Mouse (Mus musculus) kidney, embryonic 16.5 days (tissue): Measurements from ENCODE around the gene Prune1. TPM values are rescaled to one million over a fixed set of nuclear protein-coding genes. Genes with fewer than 3 reads are reported as not detected.

Experiments
- ATAC-seq: fragments of 200-750 bp; cut with Nextera tagmentation; 2 replicates; pipeline ENCODE4 v1.8.0; 2017; ENCODE audit warnings: moderate TSS enrichment; ENCODE audit not compliant: low FRiP score, low TSS enrichment
- H3K27ac ChIP-seq: fragments of 300-500 bp; sonication (generic); 2 replicates; pipeline ENCODE4 v1.5.1; 2014; ENCODE audit warnings: low read length
- H3K27me3 ChIP-seq: fragments of 300-500 bp; sonication (generic); 2 replicates; pipeline ENCODE4 v1.6.1; 2014; ENCODE audit warnings: low read length, control low read depth, mixed read lengths; ENCODE audit not compliant: insufficient read depth
- H3K36me3 ChIP-seq: fragments of 300-500 bp; sonication (generic); 2 replicates; pipeline ENCODE4 v1.6.1; 2014; ENCODE audit warnings: low read length, control low read depth, mixed read lengths; ENCODE audit not compliant: insufficient read depth
- H3K4me1 ChIP-seq: fragments of 300-500 bp; sonication (generic); 2 replicates; pipeline ENCODE4 v1.6.1; 2014; ENCODE audit warnings: low read length, control low read depth, mixed read lengths; ENCODE audit not compliant: insufficient read depth
- H3K4me2 ChIP-seq: fragments of 300-500 bp; sonication (generic); replicated peaks from 2 replicates; pipeline ENCODE4 v1.6.1; 2014; ENCODE audit warnings: low read depth, low read length
- H3K4me3 ChIP-seq: fragments of 300-500 bp; sonication (generic); 2 replicates; pipeline ENCODE4 v1.5.1; 2014; ENCODE audit warnings: mild to moderate bottlenecking, low read length
- H3K9ac ChIP-seq: fragments of 300-500 bp; sonication (generic); replicated peaks from 2 replicates; pipeline ENCODE4 v1.6.1; 2014; ENCODE audit warnings: low read length
- H3K9me3 ChIP-seq: fragments of 300-500 bp; sonication (generic); 2 replicates; pipeline ENCODE4 v1.6.1; 2016; ENCODE audit warnings: low read length, control low read depth
- WGBS: fragments of 180-500 bp; shearing (Covaris S2); extraction: QIAGEN DNeasy Blood & Tissue Kit; methylation state at CpG from one replicate; pipeline ENCODE4 v1.1.7; 2014; 5-methylcytosine and 5-hydroxymethylcytosine counted together
- polyA plus RNA-seq: library from polyadenylated mRNA; unstranded; fragments of >200 nt; fragmentation: Nextera tagmentation; extraction: Ambion mirVana; gene quantifications from 2 replicates; pipeline ENCODE4 v1.2.1, GENCODE M21; 2015

Prune1 gene
- polyA plus RNA-seq, 1 experiment from 2014 or later: 25.8 TPM

- 63% methylated on average over 3 of the region's 3 CpGs for WGBS
- Histone ChIP-seq H3K9ac (no peak overlapping the region), H3K4me3 (no peak overlapping the region), H3K36me3 (no peaks in the 10 kb centered on the region), H3K9me3 (no peaks in the 10 kb centered on the region), H3K4me2 (no peak overlapping the region), H3K4me1 (peaks cover 16% of the 10 kb centered on the region), H3K27ac (no peak overlapping the region), H3K27me3 (no peaks in the 10 kb centered on the region)
- ATAC-seq: no peak
Measured at GRCm38 (mm10) chr3:95310496-95310895, 28.6 kb upstream of the Prune1 start.

GRCm38 (mm10) chr3:95307100-95307499 lies 25.2 kb upstream of the Prune1 start, which contains the start of gene Anxa9:
Gene Anxa9, minus strand, starts transcription at chr3:95307176.
- Histone ChIP-seq H3K27ac (peak within 1 kb of the TSS; percentile 67), H3K27me3 (no peaks in the 10 kb centered on the region), H3K4me2 (peak within 1 kb of the TSS; percentile 24; the same call in 1 of the 2 replicates), H3K4me1 (peaks cover 6% of the 10 kb centered on the region), H3K36me3 (no peaks in the 10 kb centered on the region), H3K4me3 (no peak within 1 kb of the TSS), H3K9me3 (no peaks in the 10 kb centered on the region), H3K9ac (peak within 1 kb of the TSS; percentile 19; the same call in 1 of the 2 replicates)
- ATAC-seq: peak; percentile 65
- WGBS: 40% methylated on average over 7 of the region's 7 CpGs

- H3K27me3 ChIP-seq: no peaks in the 10 kb centered on the region
- H3K36me3 ChIP-seq: no peaks in the 10 kb centered on the region
- H3K9ac ChIP-seq: no peak overlapping the region
- H3K4me3 ChIP-seq: no peak overlapping the region
- WGBS: 73% methylated on average over 4 of the region's 4 CpGs
- H3K27ac ChIP-seq: peak overlapping the region; percentile 63; the same call in 1 of the 2 replicates
- no peak overlapping the region; the same call in 1 of the 2 replicates for H3K4me2 ChIP-seq
- no peaks in the 10 kb centered on the region for H3K9me3 ChIP-seq
- peaks cover 6% of the 10 kb centered on the region for H3K4me1 ChIP-seq
- ATAC-seq: no peak
Measured at GRCm38 (mm10) chr3:95306244-95306643, 24.4 kb upstream of the Prune1 start.

- H3K36me3 ChIP-seq: peaks cover 4% of the 10 kb centered on the region; the same call in 1 of the 2 replicates
- no peak for ATAC-seq
Measured at GRCm38 (mm10) chr3:95301204-95301796, 19.4 kb upstream of the Prune1 start.

GRCm38 (mm10) chr3:95298018-95298417 lies 16.1 kb upstream of the Prune1 start:
- 82% methylated on average over 7 of the region's 7 CpGs for WGBS
- Histone ChIP-seq H3K27ac (no peak overlapping the region), H3K4me2 (no peak overlapping the region), H3K9me3 (no peaks in the 10 kb centered on the region), H3K4me3 (no peak overlapping the region), H3K9ac (no peak overlapping the region), H3K27me3 (no peaks in the 10 kb centered on the region), H3K36me3 (peaks cover 25% of the 10 kb centered on the region), H3K4me1 (peaks cover 11% of the 10 kb centered on the region)
- ATAC-seq: no peak

More at GRCm38 (mm10) chr3:95301204-95301796, 19.4 kb upstream of the Prune1 start:
- no peaks in the 10 kb centered on the region for H3K27me3 ChIP-seq
- no peak overlapping the region for H3K4me3 ChIP-seq
- no peaks in the 10 kb centered on the region for H3K9me3 ChIP-seq
- H3K4me2 ChIP-seq: no peak overlapping the region
- H3K4me1 ChIP-seq: no peaks in the 10 kb centered on the region; the same call in 1 of the 2 replicates
- 85% methylated on average over 3 of the region's 3 CpGs for WGBS
- no peak overlapping the region for H3K9ac ChIP-seq
- H3K27ac ChIP-seq: no peak overlapping the region

- Histone ChIP-seq H3K9me3 (no peaks in the 10 kb centered on the region), H3K9ac (0 out of 2 replicates have a peak overlapping the region, but pooled peaks have one; percentile 27), H3K4me2 (no peak overlapping the region), H3K27me3 (no peaks in the 10 kb centered on the region), H3K36me3 (peaks cover 29% of the 10 kb centered on the region), H3K27ac (peak overlapping the region; percentile 35; the same call in 1 of the 2 replicates), H3K4me3 (no peak overlapping the region), H3K4me1 (peaks cover 11% of the 10 kb centered on the region)
- ATAC-seq: peak; percentile 41; the same call in 1 of the 2 replicates
- WGBS: 13% methylated on average over 5 of the region's 5 CpGs
Measured at GRCm38 (mm10) chr3:95296103-95296469, 14.2 kb upstream of the Prune1 start.

GRCm38 (mm10) chr3:95295321-95296102 lies 13.6 kb upstream of the Prune1 start:
- H3K27me3 ChIP-seq: no peaks in the 10 kb centered on the region
- peak overlapping the region; percentile 27; the same call in 1 of the 2 replicates for H3K9ac ChIP-seq
- peak; percentile 42; the same call in 1 of the 2 replicates for ATAC-seq
- 70% methylated on average over 11 of the region's 11 CpGs for WGBS
- peak overlapping the region; percentile 35; the same call in 1 of the 2 replicates for H3K27ac ChIP-seq
- no peak overlapping the region for H3K4me3 ChIP-seq
- H3K9me3 ChIP-seq: no peaks in the 10 kb centered on the region
- peaks cover 11% of the 10 kb centered on the region for H3K4me1 ChIP-seq
- H3K4me2 ChIP-seq: no peak overlapping the region
- H3K36me3 ChIP-seq: peaks cover 35% of the 10 kb centered on the region

GRCm38 (mm10) chr3:95294718-95295117 lies 12.8 kb upstream of the Prune1 start:
- no peak overlapping the region for H3K27ac ChIP-seq
- no peak for ATAC-seq

GRCm38 (mm10) chr3:95294316-95294715 lies 12.4 kb upstream of the Prune1 start:
- peaks cover 35% of the 10 kb centered on the region for H3K36me3 ChIP-seq
- peaks cover 11% of the 10 kb centered on the region for H3K4me1 ChIP-seq
- no peak for ATAC-seq
- no peak overlapping the region for H3K9ac ChIP-seq
- no peak overlapping the region for H3K4me2 ChIP-seq
- no peaks in the 10 kb centered on the region for H3K9me3 ChIP-seq
- 89% methylated on average over 7 of the region's 7 CpGs for whole genome bisulfite sequencing
- no peak overlapping the region for H3K4me3 ChIP-seq
- H3K27me3 ChIP-seq: no peaks in the 10 kb centered on the region
- H3K27ac ChIP-seq: no peak overlapping the region

More at GRCm38 (mm10) chr3:95294718-95295117, 12.8 kb upstream of the Prune1 start:
- no peaks in the 10 kb centered on the region for H3K9me3 ChIP-seq
- no peak overlapping the region for H3K4me3 ChIP-seq
- no peaks in the 10 kb centered on the region for H3K27me3 ChIP-seq
- peaks cover 35% of the 10 kb centered on the region for H3K36me3 ChIP-seq
- no peak overlapping the region for H3K4me2 ChIP-seq
- H3K4me1 ChIP-seq: peaks cover 11% of the 10 kb centered on the region
- no peak overlapping the region for H3K9ac ChIP-seq
- 86% methylated on average over 5 of the region's 5 CpGs for WGBS
